Comparison of ENCODE assay signal across 16 mouse cellular contexts in genomic region chr9:62517112-62517957, GRCm38 (mm10). TPM values are rescaled to one million over a fixed set of nuclear protein-coding genes. Genes with fewer than 3 reads are reported as not detected.
A peak's percentile ranks its signal among the peaks of the same experiment; 100 is the strongest.
DNase-seq lines count a peak whose midpoint lies in the region; ATAC-seq and TF ChIP-seq lines count a peak whose summit lies in the region.
"Had no signal": no experiment of that assay in that cellular context is flagged by ENCODE, and none has a peak within 500 bp of the region (broad histone marks: within the 10 kb centered on the region; RNA-seq: fewer than 3 reads in every experiment).

No protein-coding gene starts in this region.

- no peaks in the 10 kb centered on the region for H3K9me3 ChIP-seq in hindbrain, embryonic 12.5 days (replicated peaks)
- H3K9me3 ChIP-seq in hindbrain, postnatal 0 days (ENCODE audit: low read length): no peaks in the 10 kb centered on the region
- H3K9me3 ChIP-seq in midbrain, embryonic 10.5 days (replicated peaks): no peaks in the 10 kb centered on the region
- no peaks in the 10 kb centered on the region for H3K9me3 ChIP-seq in midbrain, embryonic 15.5 days
- no peaks in the 10 kb centered on the region for H3K9me3 ChIP-seq in neural tube, embryonic 15.5 days (replicated peaks)
- H3K9me3 ChIP-seq: G1E; heart, embryonic 15.5 days; hindbrain, embryonic 15.5 days; limb, embryonic 13.5 days had no signal

- no peak overlapping the region for H3K4me2 ChIP-seq in hindbrain, embryonic 12.5 days (replicated peaks)
- H3K4me2 ChIP-seq in hindbrain, postnatal 0 days (ENCODE audit: low read depth, low read length): no peak overlapping the region
- no peak overlapping the region for H3K4me2 ChIP-seq in midbrain, embryonic 15.5 days
- H3K4me2 ChIP-seq in neural tube, embryonic 15.5 days: no peak overlapping the region
- H3K4me2 ChIP-seq: heart, embryonic 15.5 days; hindbrain, embryonic 15.5 days; limb, embryonic 13.5 days had no signal

- H3K36me3 ChIP-seq in hindbrain, embryonic 12.5 days: no peaks in the 10 kb centered on the region
- no peaks in the 10 kb centered on the region for H3K36me3 ChIP-seq in hindbrain, postnatal 0 days (ENCODE audit: insufficient read depth, low read length)
- H3K36me3 ChIP-seq in midbrain, embryonic 10.5 days: no peaks in the 10 kb centered on the region
- no peaks in the 10 kb centered on the region for H3K36me3 ChIP-seq in midbrain, embryonic 15.5 days (replicated peaks)
- no peaks in the 10 kb centered on the region for H3K36me3 ChIP-seq in neural tube, embryonic 15.5 days
- H3K36me3 ChIP-seq: G1E; heart, embryonic 15.5 days; hindbrain, embryonic 15.5 days; limb, embryonic 13.5 days had no signal

- H3K9ac ChIP-seq in hindbrain, embryonic 12.5 days: no peak overlapping the region
- H3K9ac ChIP-seq in hindbrain, postnatal 0 days (replicated peaks; ENCODE audit: low read length): no peak overlapping the region
- H3K9ac ChIP-seq in midbrain, embryonic 15.5 days: no peak overlapping the region
- no peak overlapping the region for H3K9ac ChIP-seq in neural tube, embryonic 15.5 days (replicated peaks)
- H3K9ac ChIP-seq: heart, embryonic 15.5 days; hindbrain, embryonic 15.5 days; limb, embryonic 13.5 days had no signal

- DNase-seq in hindbrain, postnatal 0 days (ENCODE audit: low spot score): no peak
- no peak for DNase-seq in midbrain, embryonic 10.5 days (ENCODE audit: low spot score)
- DNase-seq in left cerebral cortex, postnatal 14 days (ENCODE audit: low spot score in 2 of 2): peak; percentile 62 to 78
- DNase-seq: adrenal gland, adult 8-10 months; heart, adult 11 months; kidney, adult 9 months; thymus, postnatal 25 days had no signal

- no peaks in the 10 kb centered on the region for H3K27me3 ChIP-seq in hindbrain, embryonic 12.5 days
- H3K27me3 ChIP-seq in hindbrain, postnatal 0 days (ENCODE audit: insufficient read depth, low read length): no peaks in the 10 kb centered on the region
- peaks cover 28% of the 10 kb centered on the region for H3K27me3 ChIP-seq in midbrain, embryonic 10.5 days (ENCODE audit: low read depth, poor library complexity, severe bottlenecking)
- H3K27me3 ChIP-seq in midbrain, embryonic 15.5 days (replicated peaks): no peaks in the 10 kb centered on the region
- H3K27me3 ChIP-seq in neural tube, embryonic 15.5 days (replicated peaks): no peaks in the 10 kb centered on the region
- H3K27me3 ChIP-seq: heart, embryonic 15.5 days; hindbrain, embryonic 15.5 days had no signal

- H3K27ac ChIP-seq in hindbrain, embryonic 12.5 days: peak overlapping the region; percentile 58; the same call in 1 of the 2 replicates
- H3K27ac ChIP-seq in hindbrain, postnatal 0 days: no peak overlapping the region
- H3K27ac ChIP-seq in midbrain, embryonic 10.5 days (replicated peaks): peak overlapping the region; percentile 19; the same call in 1 of the 2 replicates
- H3K27ac ChIP-seq in midbrain, embryonic 15.5 days: no peak overlapping the region
- H3K27ac ChIP-seq in neural tube, embryonic 15.5 days (replicated peaks): 0 out of 2 replicates have a peak overlapping the region, but pooled peaks have one; percentile 20
- H3K27ac ChIP-seq: heart, embryonic 15.5 days; hindbrain, embryonic 15.5 days; limb, embryonic 13.5 days; stomach, postnatal 0 days had no signal

- ATAC-seq in hindbrain, embryonic 12.5 days (ENCODE audit: low FRiP score): no peak
- ATAC-seq in hindbrain, postnatal 0 days: no peak
- no peak for ATAC-seq in midbrain, embryonic 15.5 days (replicated peaks)
- no peak for ATAC-seq in neural tube, embryonic 15.5 days (ENCODE audit: low FRiP score)
- no peak for ATAC-seq in granulocyte monocyte progenitor cell, adult 5-6 weeks (replicated peaks; ENCODE audit: poor library complexity, severe bottlenecking)

- no peak overlapping the region for H3K4me3 ChIP-seq in hindbrain, embryonic 12.5 days
- no peak overlapping the region for H3K4me3 ChIP-seq in hindbrain, postnatal 0 days (ENCODE audit: low read length)
- no peak overlapping the region for H3K4me3 ChIP-seq in midbrain, embryonic 10.5 days
- no peak overlapping the region for H3K4me3 ChIP-seq in midbrain, embryonic 15.5 days
- no peak overlapping the region for H3K4me3 ChIP-seq in neural tube, embryonic 15.5 days (replicated peaks)
- H3K4me3 ChIP-seq: heart, embryonic 15.5 days; hindbrain, embryonic 15.5 days; limb, embryonic 13.5 days had no signal

- no peak for TF ChIP-seq CTCF in hindbrain, postnatal 0 days (IDR thresholded peaks at IDR 0.05; ENCODE audit: low read depth)

- 60% methylated on average over 6 of the region's 6 CpGs for WGBS in hindbrain, embryonic 12.5 days
- 55% methylated on average over 6 of the region's 6 CpGs for WGBS in hindbrain, postnatal 0 days
- WGBS in midbrain, embryonic 10.5 days: 73% methylated on average over 6 of the region's 6 CpGs
- WGBS in midbrain, embryonic 15.5 days: 64% methylated on average over 6 of the region's 6 CpGs
- 59% methylated on average over 6 of the region's 6 CpGs for WGBS in neural tube, embryonic 15.5 days

- H3K4me1 ChIP-seq in hindbrain, embryonic 12.5 days: peaks cover 60% of the 10 kb centered on the region
- peaks cover 51% of the 10 kb centered on the region for H3K4me1 ChIP-seq in hindbrain, postnatal 0 days (ENCODE audit: insufficient read depth, low read length)
- H3K4me1 ChIP-seq in midbrain, embryonic 10.5 days: peaks cover 69% of the 10 kb centered on the region
- peaks cover 54% of the 10 kb centered on the region for H3K4me1 ChIP-seq in midbrain, embryonic 15.5 days
- H3K4me1 ChIP-seq in neural tube, embryonic 15.5 days: peaks cover 88% of the 10 kb centered on the region

- intact Hi-C loops in left cerebral cortex, postnatal 14 days (cut with DNase I): no loop called here

RNA-seq across cellular contexts. Expression of gene Coro2b, which starts 19.5 kb away (rescaled TPM):
- 34.2 and 36.9 TPM in 2 replicates for polyA plus RNA-seq in hindbrain, embryonic 12.5 days (2016; fragmentation: Nextera tagmentation; extraction: Ambion mirVana)
- total RNA-seq in hindbrain, postnatal 0 days (2014; rRNA removed): 42.6 and 47.2 TPM in 2 replicates
- polyA plus RNA-seq in hindbrain, postnatal 0 days (2015; fragmentation: Nextera tagmentation; extraction: Ambion mirVana): 24.7 and 25.0 TPM in 2 replicates
- polyA plus RNA-seq in midbrain, embryonic 10.5 days (2016; fragmentation: Nextera tagmentation; extraction: Ambion mirVana): 12.8 and 16.2 TPM in 2 replicates
- polyA plus RNA-seq in midbrain, embryonic 15.5 days (2015; fragmentation: Nextera tagmentation; extraction: Ambion mirVana): 34.7 and 35.1 TPM in 2 replicates
- 100 to 1,000 TPM; 142 to 155 TPM for total RNA-seq in left cerebral cortex, postnatal 14 days (2021)
- polyA plus RNA-seq in neural tube, embryonic 15.5 days (2015; fragmentation: Nextera tagmentation; extraction: Ambion mirVana): 34.3 and 38.2 TPM in 2 replicates
- total RNA-seq in granulocyte monocyte progenitor cell, adult 5-6 weeks (2014; fragmentation: Nextera tagmentation): 2.0 TPM in 1 of 2 replicates, not detected in the other
- not detected in 2 replicates for total RNA-seq in granulocyte monocyte progenitor cell, adult 5-6 weeks (2017)
- polyA plus RNA-seq: G1E had no signal

Comparison
In these comparisons a context has a peak if more than half of its experiments do, and no peak if none do; other contexts are left out.
1. H3K27ac ChIP-seq: peak in hindbrain, embryonic 12.5 days (single experiment), midbrain, embryonic 10.5 days (single experiment) and neural tube, embryonic 15.5 days (single experiment); none in hindbrain, postnatal 0 days (single experiment) and midbrain, embryonic 15.5 days (single experiment).
2. DNase-seq: peak in left cerebral cortex, postnatal 14 days (2 of 2); none in hindbrain, postnatal 0 days (single experiment) and midbrain, embryonic 10.5 days (single experiment).